ENCODE assay signal across 16 mouse cellular contexts in the genomic region with DNA sequence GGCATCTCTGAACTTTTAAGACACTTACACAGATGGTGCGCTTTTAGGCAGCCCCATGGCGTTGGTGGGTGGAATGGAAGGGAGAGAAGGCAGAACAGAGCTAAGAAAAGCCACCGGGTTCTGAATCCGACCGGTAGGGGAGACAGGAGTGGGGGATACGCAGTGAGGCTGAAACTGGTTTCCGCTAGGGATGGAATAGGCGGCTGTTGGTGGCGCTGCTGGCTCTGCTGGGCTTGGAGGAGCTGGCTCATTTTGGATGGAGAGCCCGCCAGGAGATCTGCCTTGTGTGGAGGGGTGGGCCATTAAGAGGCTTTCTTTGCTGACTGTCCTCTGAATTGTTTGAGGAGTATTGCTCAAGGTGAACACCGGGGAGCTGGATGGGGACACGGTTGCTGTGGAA. TPM values are rescaled to one million over a fixed set of nuclear protein-coding genes. Genes with fewer than 3 reads are reported as not detected.
"Had no signal": no experiment of that assay in that cellular context is flagged by ENCODE, and none has a peak within 500 bp of the region (broad histone marks: within the 10 kb centered on the region; RNA-seq: fewer than 3 reads in every experiment).

No protein-coding gene starts in this region.

- H3K27me3 ChIP-seq: kidney, embryonic 15.5 days; liver, embryonic 13.5 days; lung, embryonic 15.5 days; midbrain, embryonic 12.5 days had no signal

- H3K9ac ChIP-seq: kidney, embryonic 15.5 days; limb, embryonic 12.5 days; liver, embryonic 13.5 days; liver, postnatal 0 days; lung, embryonic 15.5 days; midbrain, embryonic 12.5 days had no signal

- H3K4me2 ChIP-seq: kidney, embryonic 15.5 days; limb, embryonic 12.5 days; liver, embryonic 13.5 days; lung, embryonic 15.5 days; midbrain, embryonic 12.5 days had no signal

- H3K36me3 ChIP-seq: kidney, embryonic 15.5 days; limb, embryonic 12.5 days; liver, embryonic 13.5 days; lung, embryonic 15.5 days; midbrain, embryonic 12.5 days had no signal

- ATAC-seq: liver, postnatal 0 days had no signal

- H3K27ac ChIP-seq: kidney, embryonic 15.5 days; limb, embryonic 12.5 days; liver, embryonic 13.5 days; lung, embryonic 15.5 days; midbrain, embryonic 12.5 days; stomach, postnatal 0 days had no signal

- H3K9me3 ChIP-seq: kidney, embryonic 15.5 days; limb, embryonic 12.5 days; liver, embryonic 13.5 days; lung, embryonic 15.5 days; midbrain, embryonic 12.5 days had no signal

- H3K4me3 ChIP-seq: kidney, embryonic 15.5 days; limb, embryonic 12.5 days; liver, embryonic 13.5 days; lung, embryonic 15.5 days; midbrain, embryonic 12.5 days had no signal

- H3K4me1 ChIP-seq: kidney, embryonic 15.5 days; limb, embryonic 12.5 days; liver, embryonic 13.5 days; lung, embryonic 15.5 days; midbrain, embryonic 12.5 days had no signal

- DNase-seq: kidney, adult 18-20 months; kidney, postnatal 14 days; layer of hippocampus, adult 9-11 months; layer of hippocampus, postnatal 36 days; liver; liver, embryonic 13.5 days; liver, postnatal 0 days; lung, postnatal 14 days; thymus, postnatal 4 days had no signal

RNA-seq across cellular contexts. Expression of gene Atoh7, which starts 36.2 kb away (rescaled TPM):
- total RNA-seq: megakaryocyte-erythroid progenitor cell, adult 5-6 weeks had no signal
- polyA plus RNA-seq: kidney, embryonic 15.5 days; large intestine, adult 2 months; liver, embryonic 13.5 days; lung, embryonic 15.5 days; stomach, postnatal 0 days had no signal
